Mouse (Mus musculus) lung, postnatal 14 days (tissue): ENCODE results near the gene Trmt10a.

Experiments used
- DNase-seq: peaks from one replicate; pipeline ENCODE4 v3.0.0; 2021

Gene Trmt10a

GRCm38 (mm10) chr3:138197973-138198721, 54.9 kb downstream of the Trmt10a start:
- peak; percentile 91 for DNase-seq

GRCm38 (mm10) chr3:138198722-138199068, 55.4 kb downstream of the Trmt10a start:
- DNase-seq = no peak

- DNase-seq = no peak
These were observed 65.6 kb downstream of the Trmt10a start for GRCm38 (mm10) chr3:138208821-138209220.
